8 mouse cellular contexts compared by ENCODE assay signal in genomic region chr12:10390671-10391441, GRCm38 (mm10). TPM values are rescaled to one million over a fixed set of nuclear protein-coding genes. Genes with fewer than 3 reads are reported as not detected.
A peak's percentile ranks its signal among the peaks of the same experiment; 100 is the strongest.
DNase-seq lines count a peak whose midpoint lies in the region; ATAC-seq lines count a peak whose summit lies in the region.

Rdh14 (plus strand) TSS chr12:10390772.

- WGBS in hindbrain, embryonic 14.5 days, result under 1% methylated on average over 53 of the region's 53 CpGs

- DNase-seq in R1 (ENCODE audit: low read depth, low spot score), result peak; percentile 94
- peak; percentile 97 to 98 for DNase-seq in cerebellum, postnatal 25 days
- DNase-seq in frontal cortex, postnatal 25 days (ENCODE audit: low spot score in 2 of 2), result peak; percentile 95 to 97
- peak; percentile 94 for DNase-seq in hindbrain, embryonic 14.5 days (ENCODE audit: low spot score)
- peak; percentile 94 to 95 for DNase-seq in layer of hippocampus, postnatal 36 days
- DNase-seq in lung, postnatal 36 days, result peak; percentile 99
- peak; percentile 95 for DNase-seq in retina, postnatal 1 day
- peak; percentile 93 to 94 for DNase-seq in urinary bladder, adult 18-20 months (ENCODE audit: low spot score in 2 of 2)

- H3K9ac ChIP-seq in hindbrain, embryonic 14.5 days, result peak within 1 kb of the TSS; percentile 93

- no peaks in the 10 kb centered on the region for H3K27me3 ChIP-seq in hindbrain, embryonic 14.5 days (ENCODE audit: control insufficient read depth, insufficient read depth, low read length)

- ATAC-seq in hindbrain, embryonic 14.5 days (ENCODE audit: low FRiP score), result peak; percentile 99

- no peaks in the 10 kb centered on the region for H3K9me3 ChIP-seq in hindbrain, embryonic 14.5 days (ENCODE audit: control insufficient read depth, low read length)

- H3K4me1 ChIP-seq in hindbrain, embryonic 14.5 days (replicated peaks; ENCODE audit: control insufficient read depth, insufficient read depth, low read length), result peaks cover 13% of the 10 kb centered on the region

- peak within 1 kb of the TSS; percentile 62 for H3K4me3 ChIP-seq in hindbrain, embryonic 14.5 days (replicated peaks; ENCODE audit: low read length)

- H3K36me3 ChIP-seq in hindbrain, embryonic 14.5 days (replicated peaks; ENCODE audit: control insufficient read depth, insufficient read depth), result peaks cover 6% of the 10 kb centered on the region; the same call in 1 of the 2 replicates

- peak within 1 kb of the TSS; percentile 58 for H3K4me2 ChIP-seq in hindbrain, embryonic 14.5 days (replicated peaks)

- H3K27ac ChIP-seq in hindbrain, embryonic 14.5 days, result peak within 1 kb of the TSS; percentile 87

RNA-seq across cellular contexts. Expression of gene Rdh14, which starts in this region (rescaled TPM):
- 43.5 and 46.8 TPM in 2 replicates for polyA plus RNA-seq in hindbrain, embryonic 14.5 days (2014; fragmentation: Nextera tagmentation; extraction: Ambion mirVana)
- 10 to 100 TPM; 38.3 to 38.5 TPM for total RNA-seq in layer of hippocampus, postnatal 36 days (2021)

Comparison
In these comparisons a context has a peak if more than half of its experiments do, and no peak if none do; other contexts are left out.
1. Peak in every context shown above with its lines: DNase-seq, ATAC-seq, H3K4me3 ChIP-seq and H3K27ac ChIP-seq.